Mouse (Mus musculus): ENCODE measurements at regions not wholly inside any gene's neighbourhood (a gene's known extent, or its start where the extent isn't known, plus 50 kb on each side); places are given as distances from the start of the nearest gene placed in this dataset.
A peak's percentile ranks its signal among the peaks of the same experiment; 100 is the strongest.

DNA sequence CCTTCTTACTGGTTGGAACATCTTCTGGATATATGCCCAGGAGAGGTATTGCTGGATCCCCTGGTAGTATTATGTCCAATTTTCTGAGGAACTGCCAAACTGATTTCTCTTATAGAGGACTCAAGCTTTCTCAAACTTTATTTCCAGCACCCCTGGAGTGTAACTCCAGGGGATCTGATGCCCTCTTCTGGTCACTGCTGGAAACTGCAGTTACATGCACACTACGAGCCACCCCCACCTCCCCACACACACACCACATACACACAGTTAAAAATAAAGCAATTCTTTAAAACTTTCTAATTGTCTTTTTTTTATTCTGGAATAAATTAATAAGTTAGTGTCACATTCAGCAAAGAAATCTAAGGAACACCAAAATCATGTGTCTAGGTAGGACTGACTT lies 589.9 kb upstream of the Hs6st1 start:
- no peak overlapping the region for H3K27ac ChIP-seq (replicated peaks; ENCODE audit: insufficient read depth, low read depth, low read length)
- H3K9ac ChIP-seq (ENCODE audit: low read depth, low read length) = no peak overlapping the region
- TF ChIP-seq CTCF (IDR thresholded peaks at IDR 0.05; ENCODE audit: low read depth, low read length) = peak; percentile 45; the same call in 1 of the 2 replicates
- TF ChIP-seq POLR2A (IDR thresholded peaks at IDR 0.05; ENCODE audit: extremely low read depth, insufficient read depth, low read length) = no peak
- no peaks in the 10 kb centered on the region for H3K27me3 ChIP-seq (ENCODE audit: control insufficient read depth, insufficient read depth, low read length)
- WGBS = 93% methylated on average over 1 of the region's 1 CpGs
- no peak for DNase-seq (ENCODE audit: extremely low read depth, low read depth, low spot score)
- no peak overlapping the region for H3K4me3 ChIP-seq (ENCODE audit: insufficient read depth, low read depth, low read length)
- H3K79me2 ChIP-seq (ENCODE audit: control insufficient read depth, insufficient read depth, low read length) = no peaks in the 10 kb centered on the region
- H3K4me1 ChIP-seq (ENCODE audit: control insufficient read depth, insufficient read depth, low read length) = no peaks in the 10 kb centered on the region
- no peaks in the 10 kb centered on the region for H3K36me3 ChIP-seq (ENCODE audit: control insufficient read depth, insufficient read depth, low read length)

DNA sequence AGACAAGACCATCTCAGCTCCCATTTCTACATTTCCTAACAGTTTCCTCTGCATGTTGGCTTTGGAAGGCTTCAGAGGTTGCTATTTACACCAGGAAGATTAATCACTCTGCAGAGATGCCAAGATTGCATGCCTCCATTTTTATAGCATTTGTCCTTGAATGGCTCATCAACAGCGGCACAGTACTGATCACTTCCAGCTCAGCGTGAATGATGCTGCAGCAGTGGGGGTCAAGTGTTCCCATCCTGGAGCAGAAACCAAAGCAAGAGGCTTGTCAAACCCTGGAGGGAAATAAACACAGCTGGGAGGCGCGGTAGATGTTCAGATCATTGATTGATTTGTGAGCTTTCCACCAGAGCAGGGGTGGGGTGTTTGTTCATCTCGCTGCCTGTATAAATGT lies 572.2 kb upstream of the Hs6st1 start:
- no peaks in the 10 kb centered on the region for H3K36me3 ChIP-seq (ENCODE audit: control insufficient read depth, insufficient read depth, low read length)
- H3K27me3 ChIP-seq (ENCODE audit: control insufficient read depth, insufficient read depth, low read length) = no peaks in the 10 kb centered on the region
- H3K27ac ChIP-seq (replicated peaks; ENCODE audit: insufficient read depth, low read depth, low read length) = no peak overlapping the region
- no peaks in the 10 kb centered on the region for H3K79me2 ChIP-seq (ENCODE audit: control insufficient read depth, insufficient read depth, low read length)
- H3K4me1 ChIP-seq (ENCODE audit: control insufficient read depth, insufficient read depth, low read length) = no peaks in the 10 kb centered on the region
- no peak for DNase-seq (ENCODE audit: extremely low read depth, low read depth, low spot score)
- no peak overlapping the region for H3K4me3 ChIP-seq (ENCODE audit: insufficient read depth, low read depth, low read length)
- 39% methylated on average over 5 of the region's 5 CpGs for WGBS
- TF ChIP-seq POLR2A (IDR thresholded peaks at IDR 0.05; ENCODE audit: extremely low read depth, insufficient read depth, low read length) = no peak
- TF ChIP-seq CTCF (IDR thresholded peaks at IDR 0.05; ENCODE audit: low read depth, low read length) = no peak
- no peak overlapping the region for H3K9ac ChIP-seq (ENCODE audit: low read depth, low read length)

GRCm38 (mm10) chr1:35522951-35523350 lies 545.2 kb upstream of the Hs6st1 start:
- H3K27ac ChIP-seq (replicated peaks; ENCODE audit: insufficient read depth, low read depth, low read length) = no peak overlapping the region
- no peaks in the 10 kb centered on the region; the same call in 1 of the 2 replicates for H3K27me3 ChIP-seq (ENCODE audit: control insufficient read depth, insufficient read depth, low read length)
- no peak for DNase-seq (ENCODE audit: extremely low read depth, low read depth, low spot score)
- no peak overlapping the region for H3K4me3 ChIP-seq (ENCODE audit: insufficient read depth, low read depth, low read length)
- H3K9ac ChIP-seq (ENCODE audit: low read depth, low read length) = no peak overlapping the region
- 65% methylated on average over 5 of the region's 5 CpGs for WGBS
- no peak for TF ChIP-seq CTCF (IDR thresholded peaks at IDR 0.05; ENCODE audit: low read depth, low read length)
- H3K4me1 ChIP-seq (ENCODE audit: control insufficient read depth, insufficient read depth, low read length) = no peaks in the 10 kb centered on the region
- H3K79me2 ChIP-seq (ENCODE audit: control insufficient read depth, insufficient read depth, low read length) = no peaks in the 10 kb centered on the region
- no peaks in the 10 kb centered on the region for H3K36me3 ChIP-seq (ENCODE audit: control insufficient read depth, insufficient read depth, low read length)

- WGBS = 84% methylated on average over 2 of the region's 2 CpGs
- TF ChIP-seq POLR2A (IDR thresholded peaks at IDR 0.05; ENCODE audit: extremely low read depth, insufficient read depth, low read length) (no peak), CTCF (IDR thresholded peaks at IDR 0.05; ENCODE audit: low read depth, low read length) (no peak)
- no peak overlapping the region for H3K4me3 ChIP-seq (ENCODE audit: insufficient read depth, low read depth, low read length)
- no peak overlapping the region for H3K9ac ChIP-seq (ENCODE audit: low read depth, low read length)
- H3K27me3 ChIP-seq (ENCODE audit: control insufficient read depth, insufficient read depth, low read length) = no peaks in the 10 kb centered on the region; the same call in 1 of the 2 replicates
- no peak overlapping the region for H3K27ac ChIP-seq (replicated peaks; ENCODE audit: insufficient read depth, low read depth, low read length)
- no peak for DNase-seq (ENCODE audit: extremely low read depth, low read depth, low spot score)
- no peaks in the 10 kb centered on the region for H3K79me2 ChIP-seq (ENCODE audit: control insufficient read depth, insufficient read depth, low read length)
- no peaks in the 10 kb centered on the region for H3K4me1 ChIP-seq (ENCODE audit: control insufficient read depth, insufficient read depth, low read length)
- H3K36me3 ChIP-seq (ENCODE audit: control insufficient read depth, insufficient read depth, low read length) = no peaks in the 10 kb centered on the region
Measured at GRCm38 (mm10) chr1:35523790-35524362, 544.3 kb upstream of the Hs6st1 start.

DNA sequence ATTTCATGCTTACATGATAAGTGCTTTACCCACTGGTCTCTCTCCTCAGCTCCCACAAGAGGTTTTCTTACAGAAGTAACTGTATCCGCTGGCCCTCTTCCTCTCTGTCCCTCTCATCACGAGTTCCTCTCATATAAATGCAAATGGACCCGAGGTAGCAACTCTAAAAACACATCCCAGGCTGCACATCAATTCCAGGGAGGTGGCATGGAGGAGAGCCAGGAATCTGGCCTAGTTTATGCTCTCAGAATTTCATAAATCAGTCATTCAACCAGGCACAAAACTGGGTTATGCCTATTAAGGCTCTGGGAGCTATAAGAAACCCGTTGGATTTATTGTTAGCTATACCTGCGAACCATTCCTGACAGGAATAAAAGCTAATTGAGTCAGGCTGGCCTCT lies 543.4 kb upstream of the Hs6st1 start:
- Histone ChIP-seq H3K36me3 (ENCODE audit: control insufficient read depth, insufficient read depth, low read length) (no peaks in the 10 kb centered on the region), H3K79me2 (ENCODE audit: control insufficient read depth, insufficient read depth, low read length) (no peaks in the 10 kb centered on the region), H3K27me3 (ENCODE audit: control insufficient read depth, insufficient read depth, low read length) (no peaks in the 10 kb centered on the region; the same call in 1 of the 2 replicates), H3K4me3 (ENCODE audit: insufficient read depth, low read depth, low read length) (no peak overlapping the region), H3K27ac (replicated peaks; ENCODE audit: insufficient read depth, low read depth, low read length) (no peak overlapping the region), H3K9ac (ENCODE audit: low read depth, low read length) (no peak overlapping the region), H3K4me1 (ENCODE audit: control insufficient read depth, insufficient read depth, low read length) (no peaks in the 10 kb centered on the region)
- DNase-seq (ENCODE audit: extremely low read depth, low read depth, low spot score) = no peak
- 70% methylated on average over 5 of the region's 5 CpGs for WGBS
- no peak for TF ChIP-seq POLR2A (IDR thresholded peaks at IDR 0.05; ENCODE audit: extremely low read depth, insufficient read depth, low read length)
- TF ChIP-seq CTCF (IDR thresholded peaks at IDR 0.05; ENCODE audit: low read depth, low read length) = no peak

- Histone ChIP-seq H3K27me3 (ENCODE audit: control insufficient read depth, insufficient read depth, low read length) (no peaks in the 10 kb centered on the region; the same call in 1 of the 2 replicates), H3K27ac (replicated peaks; ENCODE audit: insufficient read depth, low read depth, low read length) (no peak overlapping the region), H3K36me3 (ENCODE audit: control insufficient read depth, insufficient read depth, low read length) (no peaks in the 10 kb centered on the region), H3K4me3 (ENCODE audit: insufficient read depth, low read depth, low read length) (no peak overlapping the region), H3K79me2 (ENCODE audit: control insufficient read depth, insufficient read depth, low read length) (no peaks in the 10 kb centered on the region), H3K9ac (ENCODE audit: low read depth, low read length) (no peak overlapping the region), H3K4me1 (ENCODE audit: control insufficient read depth, insufficient read depth, low read length) (no peaks in the 10 kb centered on the region)
- no peak for DNase-seq (ENCODE audit: extremely low read depth, low read depth, low spot score)
- TF ChIP-seq CTCF (IDR thresholded peaks at IDR 0.05; ENCODE audit: low read depth, low read length) (no peak), POLR2A (IDR thresholded peaks at IDR 0.05; ENCODE audit: extremely low read depth, insufficient read depth, low read length) (no peak)
- 79% methylated on average over 12 of the region's 12 CpGs for WGBS
Measured at GRCm38 (mm10) chr1:35527750-35528476, 540.3 kb upstream of the Hs6st1 start.
